Mouse (Mus musculus) heart, embryonic 11.5 days (tissue): ENCODE results near the gene Gm1043. TPM values are rescaled to one million over a fixed set of nuclear protein-coding genes. Genes with fewer than 3 reads are reported as not detected.
A peak's percentile ranks its signal among the peaks of the same experiment; 100 is the strongest.

ENCODE experiments used
- ATAC-seq: fragments of 200-750 bp; cut with Nextera tagmentation; replicated peaks from 2 replicates; pipeline ENCODE4 v1.8.0; 2017; ENCODE audit warnings: moderate library complexity; ENCODE audit not compliant: insufficient number of reproducible peaks, low FRiP score, low TSS enrichment
- H3K27ac ChIP-seq: fragments of 300-500 bp; sonication (generic); 2 replicates; pipeline ENCODE4 v1.5.1; 2014; ENCODE audit warnings: mild to moderate bottlenecking, low read depth, low read length
- H3K27me3 ChIP-seq: fragments of 300-500 bp; sonication (generic); 2 replicates; pipeline ENCODE4 v1.6.1; 2014; ENCODE audit warnings: mild to moderate bottlenecking, low read length, mixed read lengths; ENCODE audit not compliant: control insufficient read depth, insufficient read depth
- H3K36me3 ChIP-seq: fragments of 300-500 bp; sonication (generic); 2 replicates; pipeline ENCODE4 v1.6.1; 2014; ENCODE audit warnings: mild to moderate bottlenecking, low read length, moderate library complexity, mixed read lengths; ENCODE audit not compliant: control insufficient read depth, insufficient read depth
- H3K4me1 ChIP-seq: fragments of 300-500 bp; sonication (generic); 2 replicates; pipeline ENCODE4 v1.6.1; 2014; ENCODE audit warnings: low read length; ENCODE audit not compliant: control insufficient read depth, insufficient read depth
- H3K4me2 ChIP-seq: fragments of 300-500 bp; sonication (generic); 2 replicates; pipeline ENCODE4 v1.6.1; 2014; ENCODE audit warnings: mild to moderate bottlenecking, moderate library complexity
- H3K4me3 ChIP-seq: fragments of 300-500 bp; sonication (generic); 2 replicates; pipeline ENCODE4 v1.5.1; 2014; ENCODE audit warnings: low read depth, low read length
- H3K9ac ChIP-seq: fragments of 300-500 bp; sonication (generic); 2 replicates; pipeline ENCODE4 v1.6.1; 2014; ENCODE audit warnings: mild to moderate bottlenecking, low read depth, low read length, moderate library complexity
- H3K9me3 ChIP-seq: fragments of 300-500 bp; sonication (generic); replicated peaks from 2 replicates; pipeline ENCODE4 v1.6.1; 2016; ENCODE audit warnings: low read length; ENCODE audit not compliant: control insufficient read depth
- WGBS: fragments of 180-500 bp; shearing (Covaris S2); extraction: QIAGEN DNeasy Blood & Tissue Kit; methylation state at CpG from one replicate; pipeline ENCODE4 v1.1.7; 2014; ENCODE audit not compliant: insufficient replicate concordance; 5-methylcytosine and 5-hydroxymethylcytosine counted together
- polyA plus RNA-seq: library from polyadenylated mRNA; unstranded; fragments of >200 nt; fragmentation: Nextera tagmentation; extraction: Ambion mirVana; gene quantifications from 2 replicates; pipeline ENCODE4 v1.2.1, GENCODE M21; 2014

The Gm1043 gene
- polyA plus RNA-seq, 1 experiment from 2014 or later = not detected

DNA sequence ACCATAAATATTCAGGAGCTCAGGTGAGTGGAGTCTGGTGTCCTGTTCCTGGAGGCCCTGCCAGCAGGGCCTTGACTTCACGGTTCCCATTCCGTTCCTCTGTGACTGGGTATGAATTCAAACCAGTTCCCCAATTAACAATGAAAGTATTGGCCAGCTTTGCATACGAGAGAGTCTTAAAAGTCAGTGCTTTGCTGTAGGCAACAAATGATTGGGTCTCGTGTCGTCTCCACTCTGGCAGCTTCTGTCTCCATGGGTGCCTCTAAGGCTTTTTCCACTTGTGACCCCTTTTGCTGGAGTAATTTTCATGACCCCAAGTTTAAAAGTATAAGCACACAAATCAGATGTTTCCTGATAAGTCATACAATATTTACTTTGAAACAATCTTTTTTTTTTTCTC lies 4.6 kb upstream of the Gm1043 start:
- peaks cover 20% of the 10 kb centered on the region for H3K27me3 ChIP-seq
- no peak overlapping the region for H3K4me2 ChIP-seq
- ATAC-seq = no peak
- H3K4me3 ChIP-seq = no peak overlapping the region
- H3K27ac ChIP-seq = no peak overlapping the region
- H3K9ac ChIP-seq = no peak overlapping the region
- H3K36me3 ChIP-seq = no peaks in the 10 kb centered on the region
- peaks cover 5% of the 10 kb centered on the region; the same call in 1 of the 2 replicates for H3K4me1 ChIP-seq
- WGBS = 73% methylated on average over 5 of the region's 5 CpGs
- H3K9me3 ChIP-seq = no peaks in the 10 kb centered on the region

DNA sequence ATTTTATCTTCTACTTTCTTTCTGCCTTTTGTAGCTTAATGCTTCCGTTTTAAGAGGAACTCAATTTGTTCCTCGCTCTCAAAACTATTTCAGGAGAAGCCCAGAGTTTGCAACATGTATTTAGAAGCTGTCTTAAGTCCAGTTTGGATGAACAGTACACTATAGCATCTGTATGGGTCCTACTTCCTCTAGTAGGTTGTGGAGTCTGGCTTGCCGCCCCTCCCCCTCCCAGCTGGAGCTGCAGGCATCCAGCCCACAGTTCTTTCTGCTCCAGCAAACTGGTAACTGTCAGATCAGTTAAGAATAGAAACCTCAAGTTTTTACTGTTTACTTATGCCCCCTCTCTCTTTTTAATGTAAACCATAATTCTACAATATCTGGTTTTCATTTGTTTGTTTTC lies 2.8 kb upstream of the Gm1043 start:
- Histone ChIP-seq H3K36me3 (no peaks in the 10 kb centered on the region), H3K4me1 (peaks cover 5% of the 10 kb centered on the region; the same call in 1 of the 2 replicates), H3K9ac (no peak overlapping the region), H3K9me3 (no peaks in the 10 kb centered on the region), H3K4me2 (no peak overlapping the region), H3K4me3 (no peak overlapping the region), H3K27me3 (peaks cover 4% of the 10 kb centered on the region; the same call in 1 of the 2 replicates), H3K27ac (no peak overlapping the region)
- ATAC-seq = no peak
- 9% methylated on average over 3 of the region's 3 CpGs for WGBS

DNA sequence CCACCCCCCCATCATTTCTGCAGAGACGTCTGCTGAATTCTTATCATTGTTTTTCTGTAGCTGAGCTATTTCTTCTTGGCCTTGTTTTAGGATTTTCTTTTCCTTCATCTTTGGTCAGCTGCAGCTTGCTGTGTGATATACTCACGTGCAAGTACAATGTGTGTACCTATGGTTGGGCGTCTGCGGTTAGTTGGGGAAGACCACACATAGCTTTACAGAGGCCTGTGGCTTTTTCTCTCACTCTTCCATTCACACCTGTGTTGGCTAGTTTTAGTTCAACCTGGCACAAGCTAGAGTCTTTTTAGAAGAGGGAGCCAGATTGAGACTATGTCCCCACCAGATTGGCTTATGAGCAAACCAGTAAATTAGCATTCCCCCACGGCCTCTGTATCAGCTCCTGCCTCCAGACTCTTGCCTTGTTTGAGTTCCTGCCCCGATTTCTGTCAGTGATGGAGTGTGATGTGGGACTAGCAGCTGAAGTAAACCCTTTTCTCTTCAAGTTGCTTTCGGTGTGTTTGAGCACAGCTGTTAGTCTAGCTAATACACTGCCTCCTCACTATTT lies 1.9 kb upstream of the Gm1043 start:
- H3K4me2 ChIP-seq = no peak overlapping the region
- H3K9ac ChIP-seq = no peak overlapping the region
- no peaks in the 10 kb centered on the region for H3K36me3 ChIP-seq
- peaks cover 5% of the 10 kb centered on the region; the same call in 1 of the 2 replicates for H3K4me1 ChIP-seq
- no peak overlapping the region for H3K27ac ChIP-seq
- no peaks in the 10 kb centered on the region for H3K9me3 ChIP-seq
- no peak for ATAC-seq
- H3K4me3 ChIP-seq = no peak overlapping the region
- WGBS = 52% methylated on average over 7 of the region's 7 CpGs
- H3K27me3 ChIP-seq = no peaks in the 10 kb centered on the region

DNA sequence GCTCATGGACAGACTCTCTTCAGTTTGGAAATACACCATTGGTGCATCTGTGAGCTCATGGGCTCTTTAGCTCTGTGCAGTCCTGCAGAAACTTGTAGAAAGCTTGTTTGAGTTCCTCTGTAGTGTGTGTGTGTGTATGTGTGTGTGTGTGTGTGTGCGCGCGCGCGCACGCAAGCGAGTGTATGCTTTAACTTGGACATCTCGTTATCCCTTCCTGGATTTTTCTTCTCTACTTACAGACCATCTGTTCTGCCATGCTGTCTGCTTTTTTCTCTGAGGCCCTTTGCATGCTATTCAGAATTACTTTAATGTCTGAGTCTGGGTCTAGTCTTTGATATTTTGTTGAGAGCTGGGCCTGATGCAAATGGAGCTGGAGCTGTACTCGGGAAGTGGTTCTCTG lies 1.3 kb upstream of the Gm1043 start:
- Histone ChIP-seq H3K4me2 (no peak overlapping the region), H3K27ac (no peak overlapping the region), H3K4me1 (peaks cover 5% of the 10 kb centered on the region; the same call in 1 of the 2 replicates), H3K36me3 (no peaks in the 10 kb centered on the region), H3K9me3 (no peaks in the 10 kb centered on the region), H3K4me3 (no peak overlapping the region), H3K9ac (no peak overlapping the region), H3K27me3 (0 out of 2 replicates have a peak, but pooled peaks cover 1% of the 10 kb centered on the region)
- ATAC-seq = no peak
- WGBS = 92% methylated on average over 9 of the region's 9 CpGs

DNA sequence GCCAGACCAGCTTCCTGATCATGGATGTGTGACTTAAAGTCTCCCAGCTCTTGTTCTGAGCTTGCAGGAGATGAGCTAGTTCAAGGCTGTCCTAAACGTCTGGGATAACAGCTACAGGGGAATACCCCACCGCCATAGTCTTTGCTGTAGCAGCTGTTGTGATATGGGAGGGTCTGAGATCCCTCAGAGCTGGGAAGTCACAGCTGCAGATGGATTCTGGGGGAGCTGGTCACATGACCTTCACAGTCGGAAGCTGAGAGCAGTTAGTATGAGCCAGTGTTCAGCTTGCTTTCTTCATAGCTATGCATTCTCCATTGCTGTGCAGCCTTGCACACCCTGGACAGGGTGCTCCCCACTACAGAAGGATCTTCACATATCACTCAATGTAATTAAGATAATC lies 748 bp downstream of the Gm1043 start:
- no peak overlapping the region for H3K9ac ChIP-seq
- H3K9me3 ChIP-seq = no peaks in the 10 kb centered on the region
- no peak overlapping the region for H3K4me3 ChIP-seq
- 66% methylated on average over 3 of the region's 3 CpGs for WGBS
- no peak overlapping the region for H3K27ac ChIP-seq
- no peaks in the 10 kb centered on the region for H3K36me3 ChIP-seq
- H3K4me1 ChIP-seq = peaks cover 5% of the 10 kb centered on the region; the same call in 1 of the 2 replicates
- ATAC-seq = no peak
- no peak overlapping the region for H3K4me2 ChIP-seq
- peaks cover 21% of the 10 kb centered on the region for H3K27me3 ChIP-seq

DNA sequence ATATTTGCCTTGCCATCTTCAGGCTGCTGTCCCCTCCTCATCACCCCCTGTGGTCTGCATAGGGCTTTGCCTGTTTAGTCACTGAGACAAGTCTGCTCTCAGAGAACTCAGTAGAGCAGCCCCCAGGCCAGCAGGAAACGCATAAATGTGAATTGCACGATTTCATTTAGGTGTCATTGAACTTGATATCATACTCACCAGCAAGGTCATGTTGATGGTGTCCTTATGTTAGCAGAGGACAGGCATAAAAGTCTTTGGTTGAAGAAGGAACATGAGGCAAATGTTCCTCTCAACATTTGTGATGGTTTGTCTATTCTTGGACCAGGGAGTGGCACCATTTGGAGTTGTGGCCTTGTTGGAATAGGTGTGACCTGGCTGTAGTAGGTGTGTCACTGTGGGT lies 2.6 kb downstream of the Gm1043 start:
- WGBS = 31% methylated on average over 2 of the region's 2 CpGs
- no peak overlapping the region for H3K4me3 ChIP-seq
- H3K27ac ChIP-seq = no peak overlapping the region
- no peak for ATAC-seq
- peaks cover 39% of the 10 kb centered on the region for H3K27me3 ChIP-seq
- H3K36me3 ChIP-seq = no peaks in the 10 kb centered on the region
- no peak overlapping the region for H3K4me2 ChIP-seq
- H3K9ac ChIP-seq = no peak overlapping the region
- no peaks in the 10 kb centered on the region for H3K9me3 ChIP-seq
- peaks cover 5% of the 10 kb centered on the region; the same call in 1 of the 2 replicates for H3K4me1 ChIP-seq

DNA sequence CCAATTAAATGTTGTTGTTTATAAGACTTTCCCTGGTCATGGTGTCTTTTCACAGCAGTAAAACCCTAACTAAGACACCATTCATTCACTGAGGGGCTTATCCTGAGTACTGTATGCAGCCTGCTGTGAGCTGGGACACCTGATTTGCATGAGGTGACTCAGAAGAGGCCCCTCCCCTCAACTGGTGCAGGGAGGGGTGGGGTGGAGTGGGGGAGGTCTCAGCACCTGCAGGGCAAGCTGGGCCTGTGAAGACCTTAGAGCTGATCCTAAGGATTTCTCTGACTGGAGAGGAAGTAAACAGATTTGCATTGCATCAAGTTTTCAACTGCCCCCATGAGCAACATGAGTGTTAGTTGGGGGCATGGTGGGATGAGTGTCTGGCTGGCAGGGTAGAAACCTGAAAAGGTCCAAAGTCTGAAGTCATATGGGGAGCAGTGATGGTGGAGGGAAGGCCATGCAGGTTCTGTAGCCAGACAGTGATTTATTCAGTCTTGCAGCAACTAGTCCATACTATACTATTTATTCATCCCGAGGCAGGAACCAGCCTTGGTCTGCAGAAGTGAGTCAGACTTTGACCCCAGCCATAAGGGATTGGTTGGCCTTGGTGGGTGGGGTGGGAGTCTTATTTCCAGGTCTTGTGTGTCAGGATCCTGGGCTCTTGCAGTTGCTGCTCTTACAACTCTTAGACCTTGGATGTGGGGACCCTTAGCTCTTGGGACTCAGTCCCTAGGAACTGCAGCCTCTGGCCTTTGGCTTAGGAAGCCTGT lies 3.4 kb downstream of the Gm1043 start:
- no peak overlapping the region for H3K4me2 ChIP-seq
- no peak overlapping the region for H3K9ac ChIP-seq
- peaks cover 45% of the 10 kb centered on the region for H3K27me3 ChIP-seq
- 36% methylated on average over 1 of the region's 1 CpGs for WGBS
- H3K27ac ChIP-seq = no peak overlapping the region
- peaks cover 5% of the 10 kb centered on the region; the same call in 1 of the 2 replicates for H3K4me1 ChIP-seq
- no peaks in the 10 kb centered on the region for H3K9me3 ChIP-seq
- H3K36me3 ChIP-seq = no peaks in the 10 kb centered on the region
- H3K4me3 ChIP-seq = no peak overlapping the region
- ATAC-seq = no peak

DNA sequence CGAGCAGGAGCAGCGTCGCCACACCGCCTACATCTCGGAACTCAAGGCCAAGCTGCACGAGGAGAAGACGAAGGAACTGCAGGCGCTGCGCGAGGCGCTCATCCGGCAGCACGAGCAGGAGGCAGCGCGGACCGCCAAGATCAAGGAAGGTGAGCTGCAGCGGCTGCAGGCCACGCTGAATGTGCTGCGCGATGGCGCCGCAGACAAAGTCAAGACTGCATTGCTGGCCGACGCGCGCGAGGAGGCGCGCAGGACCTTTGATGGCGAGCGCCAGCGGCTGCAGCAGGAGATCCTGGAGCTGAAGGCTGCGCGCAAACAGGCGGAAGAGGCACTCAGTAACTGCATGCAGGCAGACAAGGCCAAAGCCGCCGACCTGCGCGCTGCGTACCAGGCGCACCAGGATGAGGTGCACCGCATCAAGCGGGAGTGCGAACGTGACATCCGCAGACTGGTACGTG lies 6.0 kb downstream of the Gm1043 start:
- Histone ChIP-seq H3K4me3 (peak overlapping the region; percentile 37), H3K9me3 (no peaks in the 10 kb centered on the region), H3K27me3 (peaks cover 46% of the 10 kb centered on the region), H3K4me2 (peak overlapping the region; percentile 71), H3K9ac (no peak overlapping the region), H3K4me1 (peaks cover 5% of the 10 kb centered on the region; the same call in 1 of the 2 replicates), H3K27ac (no peak overlapping the region), H3K36me3 (no peaks in the 10 kb centered on the region)
- WGBS = under 1% methylated on average over 47 of the region's 47 CpGs
- no peak for ATAC-seq
